Mouse (Mus musculus) urinary bladder, postnatal 10 days (tissue): ENCODE results near the gene Ppp1r12c.

Experiments
- DNase-seq: peaks from one replicate; pipeline ENCODE4 v3.0.0; 2022; ENCODE audit warnings: low spot score

Gene Ppp1r12c

GRCm38 (mm10) chr7:4516332-4517050 lies 15.0 kb upstream of the Ppp1r12c start, which contains the start of gene Tnnt1:
TSS of gene Tnnt1 (minus strand) at chr7:4516382.
- DNase-seq = no peak

GRCm38 (mm10) chr7:4515853-4516252 lies 14.4 kb upstream of the Ppp1r12c start:
- DNase-seq = no peak

GRCm38 (mm10) chr7:4513829-4514712 lies 12.6 kb upstream of the Ppp1r12c start:
- no peak for DNase-seq

GRCm38 (mm10) chr7:4513236-4513635 lies 11.8 kb upstream of the Ppp1r12c start:
- DNase-seq = no peak

- DNase-seq = no peak
Observed at GRCm38 (mm10) chr7:4511489-4512224, 10.2 kb upstream of the Ppp1r12c start.

GRCm38 (mm10) chr7:4509863-4510608 lies 8.6 kb upstream of the Ppp1r12c start:
- DNase-seq = no peak

GRCm38 (mm10) chr7:4508739-4509116 lies 7.2 kb upstream of the Ppp1r12c start:
- DNase-seq = no peak

GRCm38 (mm10) chr7:4508062-4508738 lies 6.7 kb upstream of the Ppp1r12c start:
- no peak for DNase-seq

GRCm38 (mm10) chr7:4507220-4507619 lies 5.7 kb upstream of the Ppp1r12c start:
- DNase-seq = no peak

GRCm38 (mm10) chr7:4504646-4505435 lies 3.4 kb upstream of the Ppp1r12c start:
- DNase-seq = no peak

- no peak for DNase-seq
Observed at GRCm38 (mm10) chr7:4503858-4504257, 2.4 kb upstream of the Ppp1r12c start.

GRCm38 (mm10) chr7:4503100-4503499 lies 1.6 kb upstream of the Ppp1r12c start:
- no peak for DNase-seq

- no peak for DNase-seq
Observed at GRCm38 (mm10) chr7:4502421-4503090, 1.1 kb upstream of the Ppp1r12c start.

- no peak for DNase-seq
Observed at GRCm38 (mm10) chr7:4500892-4501471, 498 bp downstream of the Ppp1r12c start.

GRCm38 (mm10) chr7:4499034-4499433 lies 2.4 kb downstream of the Ppp1r12c start:
- DNase-seq = no peak

GRCm38 (mm10) chr7:4498251-4498650 lies 3.2 kb downstream of the Ppp1r12c start:
- DNase-seq = no peak

GRCm38 (mm10) chr7:4497271-4497903 lies 4.1 kb downstream of the Ppp1r12c start:
- no peak for DNase-seq

- DNase-seq = no peak
Observed at GRCm38 (mm10) chr7:4496468-4496867, 5.0 kb downstream of the Ppp1r12c start.

GRCm38 (mm10) chr7:4493991-4494390 lies 7.5 kb downstream of the Ppp1r12c start:
- no peak for DNase-seq
